ENCODE assay signal across 16 mouse cellular contexts in genomic region chr14:23531735-23532525, GRCm38 (mm10).
DNase-seq lines count a peak whose midpoint lies in the region; ATAC-seq lines count a peak whose summit lies in the region.
"Had no signal": no experiment of that assay in that cellular context is flagged by ENCODE, and none has a peak within 500 bp of the region (broad histone marks: within the 10 kb centered on the region; RNA-seq: fewer than 3 reads in every experiment).

No protein-coding gene starts in this region.

- WGBS in kidney, embryonic 15.5 days = 56% methylated on average over 8 of the region's 8 CpGs
- WGBS in lung, embryonic 16.5 days = 47% methylated on average over 8 of the region's 8 CpGs
- WGBS in forebrain, embryonic 13.5 days = 83% methylated on average over 8 of the region's 8 CpGs

- peaks cover 6% of the 10 kb centered on the region; the same call in 1 of the 2 replicates for H3K4me1 ChIP-seq in kidney, embryonic 15.5 days
- peaks cover 4% of the 10 kb centered on the region; the same call in 1 of the 2 replicates for H3K4me1 ChIP-seq in lung, embryonic 16.5 days (replicated peaks; ENCODE audit: control insufficient read depth, insufficient read depth, low read length)
- no peaks in the 10 kb centered on the region for H3K4me1 ChIP-seq in forebrain, embryonic 13.5 days
- H3K4me1 ChIP-seq: liver, embryonic 12.5 days had no signal

- no peaks in the 10 kb centered on the region for H3K27me3 ChIP-seq in kidney, embryonic 15.5 days
- H3K27me3 ChIP-seq in lung, embryonic 16.5 days (ENCODE audit: control insufficient read depth, insufficient read depth, low read depth, low read length) = no peaks in the 10 kb centered on the region
- H3K27me3 ChIP-seq in forebrain, embryonic 13.5 days = no peaks in the 10 kb centered on the region
- H3K27me3 ChIP-seq: embryonic facial prominence, embryonic 13.5 days; liver, embryonic 12.5 days had no signal

- no peak overlapping the region for H3K4me2 ChIP-seq in kidney, embryonic 15.5 days
- H3K4me2 ChIP-seq in lung, embryonic 16.5 days (ENCODE audit: low read depth, low read length) = no peak overlapping the region
- H3K4me2 ChIP-seq in forebrain, embryonic 13.5 days = no peak overlapping the region
- H3K4me2 ChIP-seq: embryonic facial prominence, embryonic 13.5 days; hindbrain, embryonic 14.5 days; liver, embryonic 12.5 days had no signal

- no peak for ATAC-seq in kidney, embryonic 15.5 days (replicated peaks; ENCODE audit: low FRiP score)
- ATAC-seq in lung, embryonic 16.5 days (ENCODE audit: low read depth) = 0 out of 2 replicates have a peak, but pooled peaks have one; percentile 19
- no peak for ATAC-seq in forebrain, embryonic 13.5 days
- ATAC-seq: intestine, embryonic 16.5 days; liver, embryonic 12.5 days had no signal

- H3K9ac ChIP-seq in kidney, embryonic 15.5 days = no peak overlapping the region
- H3K9ac ChIP-seq in lung, embryonic 16.5 days (ENCODE audit: low read length) = no peak overlapping the region
- no peak overlapping the region for H3K9ac ChIP-seq in forebrain, embryonic 13.5 days
- H3K9ac ChIP-seq: embryonic facial prominence, embryonic 13.5 days; hindbrain, embryonic 14.5 days; liver, embryonic 12.5 days had no signal

- no peaks in the 10 kb centered on the region for H3K36me3 ChIP-seq in kidney, embryonic 15.5 days
- no peaks in the 10 kb centered on the region for H3K36me3 ChIP-seq in lung, embryonic 16.5 days (ENCODE audit: control insufficient read depth, insufficient read depth, low read length)
- no peaks in the 10 kb centered on the region for H3K36me3 ChIP-seq in forebrain, embryonic 13.5 days (ENCODE audit: poor library complexity, severe bottlenecking)
- H3K36me3 ChIP-seq: embryonic facial prominence, embryonic 13.5 days; limb, embryonic 10.5 days; liver, embryonic 12.5 days had no signal

- no peak overlapping the region for H3K27ac ChIP-seq in kidney, embryonic 15.5 days
- no peak overlapping the region for H3K27ac ChIP-seq in lung, embryonic 16.5 days (ENCODE audit: low read length)
- no peak overlapping the region for H3K27ac ChIP-seq in forebrain, embryonic 13.5 days
- H3K27ac ChIP-seq: embryonic facial prominence, embryonic 13.5 days; hindbrain, embryonic 14.5 days; limb, embryonic 10.5 days; liver, embryonic 12.5 days had no signal

- H3K4me3 ChIP-seq in kidney, embryonic 15.5 days (replicated peaks) = no peak overlapping the region
- no peak overlapping the region for H3K4me3 ChIP-seq in lung, embryonic 16.5 days (ENCODE audit: low read length)
- no peak overlapping the region for H3K4me3 ChIP-seq in forebrain, embryonic 13.5 days
- H3K4me3 ChIP-seq: embryonic facial prominence, embryonic 13.5 days; limb, embryonic 10.5 days; liver, embryonic 12.5 days had no signal

- DNase-seq in kidney, adult 9 months = peak; percentile 10
- DNase-seq in lung, postnatal 14 days = no peak
- DNase-seq in left cerebral cortex, adult 8-10 months (ENCODE audit: low spot score in 2 of 2) = peak; percentile 29 to 63
- DNase-seq in right cerebral cortex, postnatal 36 days (ENCODE audit: low spot score in 2 of 2) = peak; percentile 43 to 50
- DNase-seq: cerebellum, adult 18-20 months; gastrocnemius, postnatal 10 days; heart, postnatal 14 days; kidney, postnatal 4 days had no signal

- peaks cover 7% of the 10 kb centered on the region for H3K9me3 ChIP-seq in kidney, embryonic 15.5 days (replicated peaks)
- peaks cover 6% of the 10 kb centered on the region; the same call in 1 of the 2 replicates for H3K9me3 ChIP-seq in lung, embryonic 16.5 days (ENCODE audit: control insufficient read depth, low read length)
- H3K9me3 ChIP-seq in forebrain, embryonic 13.5 days (replicated peaks) = no peaks in the 10 kb centered on the region
- H3K9me3 ChIP-seq: embryonic facial prominence, embryonic 13.5 days had no signal
